Mouse (Mus musculus) lung, embryonic 14.5 days (tissue): Measurements from ENCODE around the gene 2010109A12Rik. TPM values are rescaled to one million over a fixed set of nuclear protein-coding genes. Genes with fewer than 3 reads are reported as not detected.

Experiments
- ATAC-seq: fragments of 200-750 bp; cut with Nextera tagmentation; 2 replicates; pipeline ENCODE4 v1.8.0; 2017; ENCODE audit warnings: mild to moderate bottlenecking, moderate TSS enrichment, moderate library complexity; ENCODE audit not compliant: insufficient read depth
- DNase-seq: peaks from one replicate; pipeline ENCODE4 v3.0.0-alpha.2; 2015
- H3K27ac ChIP-seq: fragments of 300-500 bp; sonication (generic); 2 replicates; pipeline ENCODE4 v1.5.1; 2014; ENCODE audit warnings: low read depth, mild to moderate bottlenecking, moderate library complexity
- H3K27me3 ChIP-seq: fragments of 300-500 bp; sonication (generic); 2 replicates; pipeline ENCODE4 v1.6.1; 2014; ENCODE audit warnings: low read length, control low read depth; ENCODE audit not compliant: insufficient read depth
- H3K36me3 ChIP-seq: fragments of 300-500 bp; sonication (generic); 2 replicates; pipeline ENCODE4 v1.6.1; 2014; ENCODE audit warnings: control low read depth; ENCODE audit not compliant: insufficient read depth
- H3K4me1 ChIP-seq: fragments of 300-500 bp; sonication (generic); 2 replicates; pipeline ENCODE4 v1.6.1; 2014; ENCODE audit warnings: antibody characterized with exemption, control low read depth; ENCODE audit not compliant: insufficient read depth
- H3K4me2 ChIP-seq: fragments of 300-500 bp; sonication (generic); 2 replicates; pipeline ENCODE4 v1.6.1; 2014; ENCODE audit warnings: mild to moderate bottlenecking
- H3K4me3 ChIP-seq: fragments of 300-500 bp; sonication (generic); 2 replicates; pipeline ENCODE4 v1.5.1; 2014; ENCODE audit warnings: low read depth, low read length
- H3K9ac ChIP-seq: fragments of 300-500 bp; sonication (generic); 2 replicates; pipeline ENCODE4 v1.6.1; 2014
- H3K9me3 ChIP-seq: fragments of 300-500 bp; sonication (generic); 2 replicates; pipeline ENCODE4 v1.6.1; 2016; ENCODE audit warnings: low read depth, low read length, control low read depth
- CTCF ChIP-seq: IDR thresholded peaks from 2 replicates; pipeline ENCODE4 v1.5.1; 2016; ENCODE audit warnings: antibody characterized with exemption, low read depth
- WGBS: fragments of 180-500 bp; shearing (Covaris S2); extraction: QIAGEN DNeasy Blood & Tissue Kit; methylation state at CpG from one replicate; pipeline ENCODE4 v1.1.7; 2014; 5-methylcytosine and 5-hydroxymethylcytosine counted together
- polyA plus RNA-seq: library from polyadenylated mRNA; unstranded; fragments of >200 nt; fragmentation: Nextera tagmentation; extraction: Ambion mirVana; gene quantifications from 2 replicates; pipeline ENCODE4 v1.2.1, GENCODE M21; 2014

2010109A12Rik gene
- polyA plus RNA-seq, 1 experiment from 2014 or later = 2.0 TPM

- Histone ChIP-seq H3K27me3 (no peaks in the 10 kb centered on the region), H3K27ac (no peak overlapping the region), H3K4me3 (no peak overlapping the region), H3K9me3 (no peaks in the 10 kb centered on the region), H3K4me2 (no peak overlapping the region), H3K4me1 (no peaks in the 10 kb centered on the region), H3K36me3 (no peaks in the 10 kb centered on the region), H3K9ac (no peak overlapping the region)
- TF ChIP-seq CTCF = no peak
- 89% methylated on average over 2 of the region's 2 CpGs for WGBS
- no peak for ATAC-seq
- DNase-seq = no peak
Observed at GRCm38 (mm10) chr5:93229527-93229926, 23.2 kb downstream of the 2010109A12Rik start.

- no peaks in the 10 kb centered on the region for H3K9me3 ChIP-seq
- H3K27me3 ChIP-seq = no peaks in the 10 kb centered on the region
- TF ChIP-seq CTCF = no peak
Observed at GRCm38 (mm10) chr5:93231721-93232120, 25.4 kb downstream of the 2010109A12Rik start.

DNA sequence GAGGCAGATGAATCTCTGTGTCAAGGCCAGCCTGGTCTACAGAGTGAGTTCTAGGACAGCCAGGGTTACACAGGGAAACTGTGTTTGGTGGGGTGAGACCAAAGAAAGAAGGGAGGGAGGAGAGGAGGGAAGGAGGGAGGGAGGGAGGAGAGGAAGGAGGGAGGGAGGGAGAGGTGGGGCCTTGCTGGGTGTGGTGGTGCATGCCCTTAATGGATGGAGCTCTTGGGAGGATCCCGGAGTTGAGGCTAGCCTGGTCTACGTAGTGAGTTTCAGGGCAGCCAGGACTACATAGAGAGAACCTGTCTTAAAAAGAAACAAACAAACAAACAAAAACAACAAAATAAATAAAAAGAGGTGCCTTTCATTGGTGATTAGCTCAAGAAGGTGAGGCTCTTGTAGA lies 26.5 kb downstream of the 2010109A12Rik start:
- no peak overlapping the region for H3K9ac ChIP-seq
- no peaks in the 10 kb centered on the region for H3K36me3 ChIP-seq
- H3K4me3 ChIP-seq = no peak overlapping the region
- no peak for ATAC-seq
- WGBS = 100% methylated on average over 2 of the region's 2 CpGs
- no peaks in the 10 kb centered on the region for H3K9me3 ChIP-seq
- H3K4me2 ChIP-seq = no peak overlapping the region
- no peak for DNase-seq
- H3K4me1 ChIP-seq = no peaks in the 10 kb centered on the region
- no peak for TF ChIP-seq CTCF
- no peak overlapping the region for H3K27ac ChIP-seq
- H3K27me3 ChIP-seq = no peaks in the 10 kb centered on the region

More at GRCm38 (mm10) chr5:93231721-93232120, 25.4 kb downstream of the 2010109A12Rik start:
- Histone ChIP-seq H3K9ac (no peak overlapping the region), H3K4me3 (no peak overlapping the region), H3K4me1 (no peaks in the 10 kb centered on the region), H3K4me2 (no peak overlapping the region), H3K27ac (no peak overlapping the region), H3K36me3 (no peaks in the 10 kb centered on the region)
- ATAC-seq = no peak
- no peak for DNase-seq
- 56% methylated on average over 3 of the region's 3 CpGs for WGBS

DNA sequence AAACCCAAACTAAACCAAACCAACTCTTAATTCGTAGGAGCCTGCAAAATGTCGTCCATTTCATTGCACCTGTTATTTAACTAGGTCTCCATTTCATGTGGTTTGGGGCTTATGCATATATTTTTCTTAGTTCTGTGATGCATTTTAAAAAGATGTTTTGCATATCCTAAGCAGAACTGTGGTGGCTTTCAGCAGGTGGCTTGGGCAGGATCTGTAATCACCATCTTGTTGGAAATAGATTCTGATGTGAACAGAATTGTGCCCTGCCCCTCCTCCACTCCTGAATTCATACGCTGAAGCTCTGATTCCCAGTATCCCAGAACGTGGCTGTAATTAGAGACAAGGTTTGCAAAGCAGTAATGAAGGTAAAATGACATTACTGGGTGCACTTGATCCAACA lies 27.8 kb downstream of the 2010109A12Rik start:
- Histone ChIP-seq H3K9ac (no peak overlapping the region), H3K9me3 (no peaks in the 10 kb centered on the region), H3K4me3 (no peak overlapping the region), H3K4me1 (no peaks in the 10 kb centered on the region), H3K36me3 (no peaks in the 10 kb centered on the region), H3K27me3 (no peaks in the 10 kb centered on the region), H3K4me2 (no peak overlapping the region), H3K27ac (no peak overlapping the region)
- ATAC-seq (no peak), DNase-seq (no peak)
- 71% methylated on average over 4 of the region's 4 CpGs for WGBS
- no peak for TF ChIP-seq CTCF

- ATAC-seq (no peak), DNase-seq (no peak)
- Histone ChIP-seq H3K27ac (no peak overlapping the region), H3K36me3 (no peaks in the 10 kb centered on the region), H3K4me3 (no peak overlapping the region), H3K27me3 (no peaks in the 10 kb centered on the region), H3K9me3 (no peaks in the 10 kb centered on the region), H3K4me2 (no peak overlapping the region), H3K9ac (no peak overlapping the region), H3K4me1 (no peaks in the 10 kb centered on the region)
- no peak for TF ChIP-seq CTCF
- 74% methylated on average over 2 of the region's 2 CpGs for whole genome bisulfite sequencing
Observed at GRCm38 (mm10) chr5:93234605-93235004, 28.3 kb downstream of the 2010109A12Rik start.

- Histone ChIP-seq H3K27me3 (no peaks in the 10 kb centered on the region), H3K4me2 (no peak overlapping the region), H3K4me3 (no peak overlapping the region), H3K9me3 (no peaks in the 10 kb centered on the region), H3K27ac (no peak overlapping the region), H3K36me3 (no peaks in the 10 kb centered on the region), H3K4me1 (no peaks in the 10 kb centered on the region), H3K9ac (no peak overlapping the region)
- ATAC-seq (no peak), DNase-seq (no peak)
- WGBS = 91% methylated on average over 3 of the region's 3 CpGs
- no peak for TF ChIP-seq CTCF
Observed at GRCm38 (mm10) chr5:93235888-93236287, 29.6 kb downstream of the 2010109A12Rik start.

- no peak for ATAC-seq
- 74% methylated on average over 4 of the region's 4 CpGs for WGBS
- no peak for DNase-seq
- Histone ChIP-seq H3K9ac (no peak overlapping the region), H3K36me3 (no peaks in the 10 kb centered on the region), H3K4me1 (no peaks in the 10 kb centered on the region), H3K9me3 (no peaks in the 10 kb centered on the region), H3K4me2 (no peak overlapping the region), H3K4me3 (no peak overlapping the region), H3K27me3 (no peaks in the 10 kb centered on the region), H3K27ac (no peak overlapping the region)
- no peak for TF ChIP-seq CTCF
Observed at GRCm38 (mm10) chr5:93236541-93236940, 30.2 kb downstream of the 2010109A12Rik start.
